ENCODE assay signal across 8 mouse cellular contexts in the genomic region with DNA sequence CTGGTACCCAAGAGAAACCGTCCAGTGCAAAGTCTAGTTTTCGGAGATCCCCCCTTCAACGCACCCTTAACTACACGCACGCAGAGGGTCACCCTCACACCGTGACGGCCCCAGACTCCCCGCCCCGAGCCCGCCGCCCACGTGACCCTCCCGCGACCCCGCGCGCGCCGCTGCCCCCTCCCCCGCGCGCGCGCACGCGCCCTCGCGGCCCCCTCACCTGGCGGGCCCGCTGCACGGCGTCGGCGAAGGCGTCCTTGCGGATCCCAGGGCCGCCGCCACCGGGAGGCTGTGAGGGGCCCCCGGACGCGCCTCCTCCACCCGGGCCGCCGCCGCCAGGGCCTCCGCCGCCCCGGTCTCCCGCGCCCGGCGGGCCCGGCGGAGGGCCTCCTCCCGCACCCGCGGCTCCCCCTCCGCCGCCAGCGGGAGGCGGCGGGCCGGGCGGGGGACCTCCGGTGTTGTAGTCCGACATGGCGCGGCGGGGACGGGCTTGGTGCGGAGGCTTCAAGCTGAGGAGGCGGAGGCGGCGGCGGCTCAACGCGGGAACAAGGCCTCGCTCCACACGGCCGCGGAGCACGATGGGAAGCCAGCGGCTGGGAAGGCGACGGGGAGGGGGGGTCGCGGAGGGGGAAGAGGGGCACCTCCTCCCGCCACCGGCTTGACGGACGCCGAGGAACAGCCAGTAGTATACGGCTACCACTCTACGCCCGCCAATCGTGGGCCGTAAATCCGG. TPM values are rescaled to one million over a fixed set of nuclear protein-coding genes. Genes with fewer than 3 reads are reported as not detected.
A peak's percentile ranks its signal among the peaks of the same experiment; 100 is the strongest.
DNase-seq lines count a peak whose midpoint lies in the region; ATAC-seq and TF ChIP-seq lines count a peak whose summit lies in the region.

TSS of gene Khsrp (minus strand) at position 592 of the 730 bp plus-strand sequence.

- H3K9ac ChIP-seq in limb, embryonic 14.5 days (ENCODE audit: low read depth, low read length, severe bottlenecking), result peak within 1 kb of the TSS; percentile 100
- H3K9ac ChIP-seq in midbrain, postnatal 0 days (replicated peaks; ENCODE audit: low read length, poor library complexity, severe bottlenecking), result peak within 1 kb of the TSS; percentile 99

- no peak for TF ChIP-seq CTCF in cortical plate, adult 2 months (IDR thresholded peaks at IDR 0.05; ENCODE audit: extremely low read depth, insufficient read depth, low read length)
- TF ChIP-seq CTCF in midbrain, postnatal 0 days (IDR thresholded peaks at IDR 0.05), result no peak

- H3K4me2 ChIP-seq in limb, embryonic 14.5 days (replicated peaks; ENCODE audit: low read depth, low read length, severe bottlenecking), result peak within 1 kb of the TSS; percentile 96
- H3K4me2 ChIP-seq in midbrain, postnatal 0 days (ENCODE audit: low read depth, low read length, poor library complexity, severe bottlenecking), result peak within 1 kb of the TSS; percentile 78

- ATAC-seq in inflammation-experienced regulatory T-cells, adult 6 months, result no peak
- no peak for ATAC-seq in limb, embryonic 14.5 days (ENCODE audit: low FRiP score, low read depth)
- no peak for ATAC-seq in midbrain, postnatal 0 days (ENCODE audit: low FRiP score)

- peak; percentile 29 for DNase-seq in right cerebral cortex, adult 18-20 months
- DNase-seq in right cerebral cortex, postnatal 36 days (ENCODE audit: low spot score in 2 of 2), result no peak
- DNase-seq in gastrocnemius, postnatal 36 days, result no peak
- peak; percentile 9 for DNase-seq in limb, embryonic 14.5 days (ENCODE audit: low spot score)
- DNase-seq in midbrain, postnatal 0 days (ENCODE audit: low spot score), result peak; percentile 47
- peak; percentile 63 for DNase-seq in thymus, postnatal 0 days (ENCODE audit: low spot score)

- H3K4me3 ChIP-seq in cortical plate, adult 2 months (ENCODE audit: insufficient read depth, low read length), result peak within 1 kb of the TSS; percentile 79
- H3K4me3 ChIP-seq in limb, embryonic 14.5 days (replicated peaks; ENCODE audit: low read length), result peak within 1 kb of the TSS; percentile 94
- peak within 1 kb of the TSS; percentile 87 for H3K4me3 ChIP-seq in midbrain, postnatal 0 days (ENCODE audit: low read depth, low read length)

- H3K4me1 ChIP-seq in cortical plate, adult 2 months (ENCODE audit: control insufficient read depth, insufficient read depth, low read length), result peaks cover 4% of the 10 kb centered on the region
- peaks cover 14% of the 10 kb centered on the region for H3K4me1 ChIP-seq in limb, embryonic 14.5 days (ENCODE audit: control insufficient read depth, insufficient read depth, low read length)
- H3K4me1 ChIP-seq in midbrain, postnatal 0 days (ENCODE audit: insufficient read depth, low read length), result peaks cover 15% of the 10 kb centered on the region; the same call in 1 of the 2 replicates

- H3K36me3 ChIP-seq in limb, embryonic 14.5 days (ENCODE audit: control insufficient read depth, insufficient read depth, low read length), result peaks cover 27% of the 10 kb centered on the region
- peaks cover 16% of the 10 kb centered on the region for H3K36me3 ChIP-seq in midbrain, postnatal 0 days (ENCODE audit: insufficient read depth, low read length)

- TF ChIP-seq POLR2A in cortical plate, adult 2 months (IDR thresholded peaks at IDR 0.05; ENCODE audit: extremely low read depth, insufficient read depth, low read length), result peak; percentile 46; the same call in 1 of the 2 replicates
- TF ChIP-seq POLR2A in limb, embryonic 14.5 days (IDR thresholded peaks at IDR 0.05; ENCODE audit: borderline replicate concordance, extremely low read depth, insufficient read depth, insufficient read length), result peak; percentile 54; the same call in 1 of the 2 replicates

- H3K27me3 ChIP-seq in limb, embryonic 14.5 days (ENCODE audit: control insufficient read depth, insufficient read depth, low read length), result no peaks in the 10 kb centered on the region
- no peaks in the 10 kb centered on the region for H3K27me3 ChIP-seq in midbrain, postnatal 0 days (ENCODE audit: insufficient read depth, low read length)

- 1% methylated on average over 37 of the region's 99 CpGs for WGBS in limb, embryonic 14.5 days
- WGBS in midbrain, postnatal 0 days, result under 1% methylated on average over 58 of the region's 99 CpGs

- intact Hi-C loops in gastrocnemius, postnatal 36 days (cut with DNase I), result loop anchor here (2.0 to 5.0 kb wide), 2 partner anchors 18 to 939 kb away; no protein-coding TSS in a partner anchor

- H3K9me3 ChIP-seq in limb, embryonic 14.5 days (ENCODE audit: control insufficient read depth, low read length), result no peaks in the 10 kb centered on the region
- no peaks in the 10 kb centered on the region for H3K9me3 ChIP-seq in midbrain, postnatal 0 days (ENCODE audit: low read length)

- peak within 1 kb of the TSS; percentile 60 for H3K27ac ChIP-seq in cortical plate, adult 2 months (ENCODE audit: insufficient read depth, low read length)
- peak within 1 kb of the TSS; percentile 94 for H3K27ac ChIP-seq in limb, embryonic 14.5 days (replicated peaks; ENCODE audit: low read depth, low read length)
- H3K27ac ChIP-seq in midbrain, postnatal 0 days (ENCODE audit: low read depth, low read length), result peak within 1 kb of the TSS; percentile 96

RNA-seq across cellular contexts. Expression of gene Khsrp, which starts in this region (rescaled TPM):
- polyA plus RNA-seq in cortical plate, adult 2 months (2012; rRNA removed), result 58.4 and 63.4 TPM in 2 replicates
- 10 to 100 TPM; 20.8 to 27.9 TPM for total RNA-seq in gastrocnemius, postnatal 36 days (2021)
- polyA plus RNA-seq in inflammation-experienced regulatory T-cells, adult 6 months (2017; shearing (Covaris generic)), result 10 to 100 TPM; 17.4 to 36.4 (median 31.4) TPM
- 115 and 151 TPM in 2 replicates for polyA plus RNA-seq in limb, embryonic 14.5 days (2012; rRNA removed)
- polyA plus RNA-seq in limb, embryonic 14.5 days (2014; fragmentation: Nextera tagmentation; extraction: Ambion mirVana), result 49.5 and 56.6 TPM in 2 replicates
- total RNA-seq in midbrain, postnatal 0 days (2014; rRNA removed), result 73.6 and 76.9 TPM in 2 replicates
- polyA plus RNA-seq in midbrain, postnatal 0 days (2015; fragmentation: Nextera tagmentation; extraction: Ambion mirVana), result 25.3 and 31.6 TPM in 2 replicates
- 37.5 and 42.3 TPM in 2 replicates for polyA plus RNA-seq in thymus, postnatal 0 days (2015; fragmentation: Nextera tagmentation; extraction: Ambion mirVana)

Comparison
In these comparisons a context has a peak if more than half of its experiments do, and no peak if none do; other contexts are left out.
1. DNase-seq: peak in right cerebral cortex, adult 18-20 months (single experiment), limb, embryonic 14.5 days (single experiment), midbrain, postnatal 0 days (single experiment) and thymus, postnatal 0 days (single experiment); none in right cerebral cortex, postnatal 36 days (0 of 2) and gastrocnemius, postnatal 36 days (0 of 2).
2. Peak in every context shown above with its lines, with median percentiles within 50 percentile points of each other: H3K27ac ChIP-seq and H3K4me3 ChIP-seq.